Mouse (Mus musculus) urinary bladder, postnatal 36 days (tissue): ENCODE results near the gene Slc37a3.
"Not testable (repeated sequence)": the region's sequence is repeated elsewhere in the genome, so short reads cannot be mapped to it uniquely, and the experiment has no call there.

Experiments
- DNase-seq, 2 experiments: peaks; one replicate each; pipeline ENCODE4 v3.0.0; 2022; ENCODE audit warnings: low spot score in 2 of 2, mixed read lengths in 1 of 2

Slc37a3 gene

GRCm38 (mm10) chr6:39379224-39379623 is 1.7 kb upstream of the Slc37a3 start:
- no peak for DNase-seq

- DNase-seq: not testable (repeated sequence)
Observed at GRCm38 (mm10) chr6:39378161-39378835, 823 bp upstream of the Slc37a3 start.

- no peak for DNase-seq
Observed at GRCm38 (mm10) chr6:39376775-39377174, 700 bp downstream of the Slc37a3 start.

- DNase-seq: no peak
Observed at GRCm38 (mm10) chr6:39373301-39373955, 4.0 kb downstream of the Slc37a3 start.

- peak in 1 of 2 experiments; percentile 38 for DNase-seq
Observed at GRCm38 (mm10) chr6:39372727-39373126, 4.7 kb downstream of the Slc37a3 start.

- no peak for DNase-seq
Observed at GRCm38 (mm10) chr6:39372042-39372441, 5.4 kb downstream of the Slc37a3 start.

GRCm38 (mm10) chr6:39369631-39370030 is 7.8 kb downstream of the Slc37a3 start:
- DNase-seq: no peak

- DNase-seq: no peak
Observed at GRCm38 (mm10) chr6:39362684-39363083, 14.8 kb downstream of the Slc37a3 start.

- not testable (repeated sequence) for DNase-seq
Observed at GRCm38 (mm10) chr6:39359207-39359606, 18.3 kb downstream of the Slc37a3 start.

GRCm38 (mm10) chr6:39348946-39349345 is 28.5 kb downstream of the Slc37a3 start:
- no peak for DNase-seq

GRCm38 (mm10) chr6:39347880-39348814 is 29.3 kb downstream of the Slc37a3 start:
- no peak for DNase-seq

- no peak for DNase-seq
Observed at GRCm38 (mm10) chr6:39346991-39347501, 30.4 kb downstream of the Slc37a3 start.

GRCm38 (mm10) chr6:39345430-39345829 is 32.0 kb downstream of the Slc37a3 start:
- DNase-seq: no peak

GRCm38 (mm10) chr6:39344020-39344419 is 33.5 kb downstream of the Slc37a3 start:
- DNase-seq: peak; percentile 69 to 80

GRCm38 (mm10) chr6:39341798-39342197 is 35.7 kb downstream of the Slc37a3 start:
- no peak for DNase-seq

- DNase-seq: no peak
Observed at GRCm38 (mm10) chr6:39338359-39338758, 39.1 kb downstream of the Slc37a3 start.

GRCm38 (mm10) chr6:39334873-39335272 is 42.6 kb downstream of the Slc37a3 start:
- no peak for DNase-seq

GRCm38 (mm10) chr6:39334224-39334623 is 43.3 kb downstream of the Slc37a3 start:
- DNase-seq: no peak

- no peak for DNase-seq
Observed at GRCm38 (mm10) chr6:39331998-39332700, 45.3 kb downstream of the Slc37a3 start.

- no peak for DNase-seq
Observed at GRCm38 (mm10) chr6:39330981-39331380, 46.5 kb downstream of the Slc37a3 start.

GRCm38 (mm10) chr6:39320286-39320685 is 57.2 kb downstream of the Slc37a3 start:
- DNase-seq: no peak
